Mouse (Mus musculus) CH12.LX (cell line): ENCODE results near the gene Glyr1. TPM values are rescaled to one million over a fixed set of nuclear protein-coding genes. Genes with fewer than 3 reads are reported as not detected.

ENCODE experiments used
- DNase-seq: peaks from one replicate; pipeline ENCODE4 v3.0.0-alpha.2; 2013; ENCODE audit errors: extremely low read depth
- H3K27ac ChIP-seq: 2 replicates; pipeline ENCODE4 v1.5.1; 2012; ENCODE audit warnings: low read depth, mild to moderate bottlenecking, control low read depth, moderate library complexity; ENCODE audit not compliant: insufficient read depth
- H3K27me3 ChIP-seq: replicated peaks from 2 replicates; pipeline ENCODE3; 2012; ENCODE audit warnings: inconsistent platforms
- H3K36me3 ChIP-seq, 2 experiments: replicated peaks in 1 of 2; 2 replicates each; pipeline versions ENCODE3 to v1.6.1; 2012; ENCODE audit warnings: inconsistent platforms in 1 of 2, low read length in 1 of 2, mild to moderate bottlenecking in 1 of 2, mixed read lengths in 1 of 2, moderate library complexity in 1 of 2; ENCODE audit not compliant: control insufficient read depth in 1 of 2, insufficient read depth in 1 of 2
- H3K4me1 ChIP-seq, 2 experiments: 2 replicates each; pipeline ENCODE4 v1.6.1; 2012; ENCODE audit warnings: inconsistent platforms in 1 of 2, moderate library complexity in 1 of 2; ENCODE audit not compliant: insufficient read depth in 2 of 2, control insufficient read depth in 1 of 2
- H3K4me2 ChIP-seq: 2 replicates; pipeline ENCODE4 v1.6.1; 2012; ENCODE audit warnings: low read depth, mild to moderate bottlenecking, control low read depth; ENCODE audit not compliant: poor library complexity, insufficient read depth, severe bottlenecking
- H3K4me3 ChIP-seq, 3 experiments: fragments of 150-350 bp in 1 of 3; sonication (generic) in 1 of 3; replicated peaks in 1 of 3; 2 replicates each; pipeline versions ENCODE3 to v1.5.1; 2011 to 2012; ENCODE audit warnings: low read depth in 2 of 3, low read length in 2 of 3, mild to moderate bottlenecking in 2 of 3, moderate library complexity in 2 of 3, control low read depth in 1 of 3, improper control_type of control experiment in 1 of 3, inconsistent platforms in 1 of 3, mixed read lengths in 1 of 3; ENCODE audit not compliant: poor library complexity in 1 of 3
- H3K79me2 ChIP-seq: replicated peaks from 2 replicates; pipeline ENCODE4 v1.6.1; 2012; ENCODE audit warnings: mild to moderate bottlenecking, moderate library complexity; ENCODE audit not compliant: control insufficient read depth, poor library complexity, insufficient read depth, severe bottlenecking; ENCODE audit errors: extremely low read depth
- H3K9ac ChIP-seq: 2 replicates; pipeline ENCODE4 v1.6.1; 2012; ENCODE audit warnings: low read depth, mild to moderate bottlenecking, control low read depth, moderate library complexity; ENCODE audit not compliant: insufficient read depth
- H3K9me3 ChIP-seq: replicated peaks from 2 replicates; pipeline ENCODE3; 2012; ENCODE audit warnings: low read length, inconsistent platforms, mixed read lengths
- BHLHE40 ChIP-seq: IDR thresholded peaks from 2 replicates; pipeline ENCODE4 v1.6.1; 2011; ENCODE audit warnings: mild to moderate bottlenecking, low read depth, low read length, improper control_type of control experiment
- CHD1 ChIP-seq: IDR thresholded peaks from 2 replicates; pipeline ENCODE4 v1.6.1; 2012; ENCODE audit warnings: low read depth, low read length, improper control_type of control experiment, inconsistent platforms
- CHD2 ChIP-seq: IDR thresholded peaks from 2 replicates; pipeline ENCODE4 v1.6.1; 2011; ENCODE audit warnings: low read length, improper control_type of control experiment
- CTCF ChIP-seq, 2 experiments: IDR thresholded peaks in 1 of 2; conservative IDR thresholded peaks in 1 of 2; 2 replicates each; pipeline ENCODE4 v1.5.1; 2011 to 2012; ENCODE audit warnings: low read depth in 2 of 2, low read length in 2 of 2, improper control_type of control experiment in 1 of 2, inconsistent platforms in 1 of 2, mild to moderate bottlenecking in 1 of 2, moderate library complexity in 1 of 2
- E2F4 ChIP-seq: IDR thresholded peaks from 2 replicates; pipeline ENCODE4 v1.6.1; 2011; ENCODE audit warnings: low read depth, low read length, improper control_type of control experiment; ENCODE audit not compliant: insufficient replicate concordance
- EP300 ChIP-seq: IDR thresholded peaks from 2 replicates; pipeline ENCODE4 v1.6.1; 2011; ENCODE audit warnings: low read length, improper control_type of control experiment
- ETS1 ChIP-seq: conservative IDR thresholded peaks from 2 replicates; pipeline ENCODE4 v1.6.1; 2012; ENCODE audit warnings: low read depth, mild to moderate bottlenecking, inconsistent platforms, low read length, improper control_type of control experiment, moderate library complexity
- IRF4 ChIP-seq: IDR thresholded peaks from 2 replicates; pipeline ENCODE4 v1.6.1; 2014; ENCODE audit warnings: low read depth, mild to moderate bottlenecking, inconsistent platforms, low read length, improper control_type of control experiment
- JUND ChIP-seq: conservative IDR thresholded peaks from 2 replicates; pipeline ENCODE4 v1.6.1; 2011; ENCODE audit warnings: low read depth, low read length, improper control_type of control experiment
- MAFK ChIP-seq: IDR thresholded peaks from 2 replicates; pipeline ENCODE4 v1.6.1; 2011; ENCODE audit warnings: low read length, improper control_type of control experiment; ENCODE audit not compliant: insufficient replicate concordance
- MAX ChIP-seq: IDR thresholded peaks from 2 replicates; pipeline ENCODE4 v1.6.1; 2011; ENCODE audit warnings: low read length, improper control_type of control experiment
- MAZ ChIP-seq: IDR thresholded peaks from 2 replicates; pipeline ENCODE4 v1.6.1; 2012; ENCODE audit warnings: low read depth, mild to moderate bottlenecking, inconsistent platforms, low read length, improper control_type of control experiment, moderate library complexity
- MEF2A ChIP-seq: IDR thresholded peaks from 2 replicates; pipeline ENCODE4 v1.6.1; 2014; ENCODE audit warnings: low read depth, mild to moderate bottlenecking, inconsistent platforms, low read length, improper control_type of control experiment, borderline replicate concordance
- MXI1 ChIP-seq: IDR thresholded peaks from 2 replicates; pipeline ENCODE4 v1.6.1; 2011; ENCODE audit warnings: mild to moderate bottlenecking, low read depth, low read length, improper control_type of control experiment
- MYC ChIP-seq: IDR thresholded peaks from 2 replicates; pipeline ENCODE4 v1.6.1; 2011; ENCODE audit warnings: low read depth, mild to moderate bottlenecking, improper control_type of control experiment, low read length
- NELFE ChIP-seq: IDR thresholded peaks from 2 replicates; pipeline ENCODE4 v1.6.1; 2011; ENCODE audit warnings: low read depth, low read length, improper control_type of control experiment
- PAX5 ChIP-seq: IDR thresholded peaks from 2 replicates; pipeline ENCODE4 v1.6.1; 2012; ENCODE audit warnings: low read length, inconsistent platforms, mixed read lengths
- POLR2AphosphoS2 ChIP-seq: IDR thresholded peaks from 2 replicates; pipeline ENCODE4 v1.6.1; 2011; ENCODE audit warnings: low read depth, low read length, improper control_type of control experiment
- TBP ChIP-seq: conservative IDR thresholded peaks from 2 replicates; pipeline ENCODE4 v1.6.1; 2011; ENCODE audit warnings: low read depth, low read length, improper control_type of control experiment
- ZC3H11A ChIP-seq: IDR thresholded peaks from 2 replicates; pipeline ENCODE4 v1.6.1; 2012; ENCODE audit warnings: low read depth, mild to moderate bottlenecking, inconsistent platforms, low read length, improper control_type of control experiment
- ZKSCAN1 ChIP-seq: IDR thresholded peaks from 2 replicates; pipeline ENCODE4 v1.6.1; 2012; ENCODE audit warnings: low read depth, inconsistent platforms, low read length, improper control_type of control experiment, borderline replicate concordance
- dilution Hi-C: fragments of 300-500 bp; cut with MboI; formaldehyde crosslinking; loops from 2 replicates; pipeline ENCODE4 v1.14.3; 2020; ENCODE audit warnings: low sequenced_read_pairs; ENCODE audit not compliant: extremely low pct_unique_long_range_greater_than_20kb, extremely low pct_ligation_motif_present
- in situ Hi-C: fragments of 300-500 bp; cut with MboI; formaldehyde crosslinking; loops from 3 replicates; pipeline ENCODE4 v1.14.3; 2019; ENCODE audit warnings: low sequenced_read_pairs, low pct_ligation_motif_present, low pct_unique_long_range_greater_than_20kb, mixed read lengths
- polyA plus RNA-seq: library from polyadenylated mRNA; unstranded; fragments of >175 nt; gene quantifications from 2 replicates; pipeline ENCODE4 v1.2.1, GENCODE M21; 2012; ENCODE audit warnings: low read depth; ENCODE audit not compliant: insufficient read length
- total RNA-seq, 2 experiments: library from RNA; depleted of rRNA; stranded (reverse); fragments of 300-350 nt in 1 of 2; fragments of >200 nt in 1 of 2; gene quantifications; 2 replicates each; pipeline ENCODE4 v1.2.3; 2012 to 2014

The Glyr1 gene
- total and polyA plus RNA-seq, 3 experiments, result 90.6 to 134 (median 132) TPM

DNA sequence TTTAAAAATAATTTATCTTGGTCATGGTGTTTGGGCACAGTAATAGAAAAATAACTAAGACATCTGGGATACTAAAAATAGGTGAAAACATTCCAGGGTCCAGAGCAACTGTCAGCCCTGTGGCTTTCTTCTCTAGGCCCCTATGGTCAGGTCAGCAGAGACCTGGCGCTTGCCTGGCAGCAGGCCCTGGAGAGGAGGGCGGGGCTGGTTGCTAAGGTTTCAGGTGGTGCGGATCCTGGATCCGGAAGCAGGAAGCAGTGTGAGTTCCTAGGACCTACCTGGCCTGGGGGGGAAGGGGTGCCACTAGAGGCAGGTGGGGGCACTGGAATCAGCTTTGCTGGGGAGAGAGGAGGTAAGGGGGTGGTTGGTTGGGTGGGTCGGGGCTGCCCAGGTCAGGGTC lies 42.6 kb downstream of the Glyr1 start, which contains the start of gene Smim22:
Gene Smim22 (plus strand): TSS at position 222 of the 400 bp plus-strand sequence.
- no peak within 1 kb of the TSS for H3K27ac ChIP-seq
- in situ Hi-C loops (loop anchor here (5.0 kb wide), 1 partner anchor 40 kb away; no protein-coding TSS in a partner anchor), dilution Hi-C loops (no loop called here)
- no peak for TF ChIP-seq MXI1
- no peak for TF ChIP-seq MYC
- TF ChIP-seq MAZ, result no peak
- TF ChIP-seq NELFE, result no peak
- TF ChIP-seq EP300, result no peak
- no peak for TF ChIP-seq PAX5
- no peak for TF ChIP-seq POLR2AphosphoS2
- no peak for TF ChIP-seq MAFK
- no peak for TF ChIP-seq ZKSCAN1
- TF ChIP-seq CTCF (conservative IDR thresholded peaks at IDR 0.05 in 1 of 2, IDR thresholded peaks at IDR 0.05 in 1 of 2; ENCODE audit: low read depth in 2 of 2, low read length in 2 of 2), result no peak
- TF ChIP-seq BHLHE40, result no peak
- TF ChIP-seq E2F4, result no peak
- no peak for TF ChIP-seq MAX
- no peak for TF ChIP-seq IRF4
- no peak for TF ChIP-seq ZC3H11A
- no peak for TF ChIP-seq MEF2A
- no peak for TF ChIP-seq JUND
- no peak for TF ChIP-seq TBP
- no peak within 1 kb of the TSS for H3K9ac ChIP-seq
- no peak for DNase-seq
- no peaks in the 10 kb centered on the region for H3K79me2 ChIP-seq
- H3K4me2 ChIP-seq, result no peak within 1 kb of the TSS
- no peaks in the 10 kb centered on the region for H3K9me3 ChIP-seq
- H3K27me3 ChIP-seq, result no peaks in the 10 kb centered on the region
- peaks cover 14 to 22% of the 10 kb centered on the region in 2 experiments for H3K4me1 ChIP-seq
- H3K4me3 ChIP-seq, result no peak within 1 kb of the TSS
- H3K36me3 ChIP-seq, result peaks cover 14 to 42% of the 10 kb centered on the region in 2 experiments

DNA sequence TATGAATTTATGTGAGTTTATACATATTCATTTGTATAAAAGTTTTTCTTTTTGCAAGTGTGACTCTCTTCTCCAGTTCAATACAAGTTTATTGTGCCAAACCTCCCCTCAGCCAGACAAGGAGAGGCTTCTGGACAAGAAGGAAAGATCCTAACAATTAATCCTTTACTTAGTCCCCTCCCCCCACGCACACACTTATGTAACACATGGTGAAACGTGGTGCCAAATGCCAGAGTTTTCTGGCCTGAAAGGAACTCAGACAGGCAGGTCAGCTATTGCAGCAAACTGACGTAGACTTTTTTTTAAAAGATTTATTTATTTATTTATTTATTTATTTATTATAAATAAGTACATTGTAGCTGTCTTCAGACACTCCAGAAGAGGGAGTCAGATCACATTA lies 49.1 kb downstream of the Glyr1 start:
- no peaks in the 10 kb centered on the region for H3K79me2 ChIP-seq
- TF ChIP-seq TBP, result no peak
- TF ChIP-seq ETS1, result no peak
- TF ChIP-seq EP300, result no peak
- TF ChIP-seq CHD1, result no peak
- TF ChIP-seq CHD2, result no peak
- no peak for TF ChIP-seq BHLHE40
- no peak for TF ChIP-seq MYC
- TF ChIP-seq MAZ, result no peak
- no peak for TF ChIP-seq JUND
- TF ChIP-seq PAX5, result no peak
- TF ChIP-seq, all 38 proteins: peak for 0
- no peak overlapping the region for H3K4me3 ChIP-seq
- peaks cover 0 to 7% of the 10 kb centered on the region in 2 experiments; a peak in 2 of 4 replicates for H3K4me1 ChIP-seq
- H3K9me3 ChIP-seq, result no peaks in the 10 kb centered on the region
- no peak for DNase-seq
- in situ Hi-C loops (no loop called here), dilution Hi-C loops (no loop called here)
- no peak overlapping the region for H3K9ac ChIP-seq
- H3K27ac ChIP-seq, result no peak overlapping the region
- H3K36me3 ChIP-seq, result no peaks in the 10 kb centered on the region
- H3K27me3 ChIP-seq, result peaks cover 2% of the 10 kb centered on the region
- no peak overlapping the region for H3K4me2 ChIP-seq
